Mouse (Mus musculus) lung, postnatal 4 days (tissue): ENCODE data around the gene Olfr1051.
"Not testable (repeated sequence)": the region's sequence is repeated elsewhere in the genome, so short reads cannot be mapped to it uniquely, and the experiment has no call there.

ENCODE experiments used
- DNase-seq, 2 experiments: peaks; one replicate each; pipeline ENCODE4 v3.0.0; 2021

Olfr1051 gene

GRCm38 (mm10) chr2:86278988-86279387, at the start of gene Olfr1051:
TSS of gene Olfr1051 (minus strand) at chr2:86279088.
- not testable (repeated sequence) for DNase-seq

GRCm38 (mm10) chr2:86315184-86315583, 36.3 kb upstream of the Olfr1051 start, which contains the start of gene Olfr1053:
TSS of gene Olfr1053 (minus strand) at chr2:86315284.
- DNase-seq, result no peak

- no peak for DNase-seq
Measured at GRCm38 (mm10) chr2:86292155-86292554, 13.3 kb upstream of the Olfr1051 start, which contains the start of gene Olfr1052. TSS of gene Olfr1052 (plus strand) at chr2:86292455.

GRCm38 (mm10) chr2:86258228-86258627, 20.7 kb downstream of the Olfr1051 start, which contains the start of gene Olfr1049:
TSS of gene Olfr1049 (minus strand) at chr2:86258328.
- DNase-seq, result not testable (repeated sequence)

- no peak for DNase-seq
Measured at GRCm38 (mm10) chr2:86240189-86240588, 38.7 kb downstream of the Olfr1051 start, which contains the start of gene Olfr1048. TSS of gene Olfr1048 (minus strand) at chr2:86240289.

GRCm38 (mm10) chr2:86231301-86231700, 47.6 kb downstream of the Olfr1051 start, which contains the start of gene Olfr1047:
TSS of gene Olfr1047 (minus strand) at chr2:86231401.
- DNase-seq, result no peak
